Mouse (Mus musculus): ENCODE measurements at regions not wholly inside any gene's neighbourhood (a gene's known extent, or its start where the extent isn't known, plus 50 kb on each side); places are given as distances from the start of the nearest gene placed in this dataset.

DNA sequence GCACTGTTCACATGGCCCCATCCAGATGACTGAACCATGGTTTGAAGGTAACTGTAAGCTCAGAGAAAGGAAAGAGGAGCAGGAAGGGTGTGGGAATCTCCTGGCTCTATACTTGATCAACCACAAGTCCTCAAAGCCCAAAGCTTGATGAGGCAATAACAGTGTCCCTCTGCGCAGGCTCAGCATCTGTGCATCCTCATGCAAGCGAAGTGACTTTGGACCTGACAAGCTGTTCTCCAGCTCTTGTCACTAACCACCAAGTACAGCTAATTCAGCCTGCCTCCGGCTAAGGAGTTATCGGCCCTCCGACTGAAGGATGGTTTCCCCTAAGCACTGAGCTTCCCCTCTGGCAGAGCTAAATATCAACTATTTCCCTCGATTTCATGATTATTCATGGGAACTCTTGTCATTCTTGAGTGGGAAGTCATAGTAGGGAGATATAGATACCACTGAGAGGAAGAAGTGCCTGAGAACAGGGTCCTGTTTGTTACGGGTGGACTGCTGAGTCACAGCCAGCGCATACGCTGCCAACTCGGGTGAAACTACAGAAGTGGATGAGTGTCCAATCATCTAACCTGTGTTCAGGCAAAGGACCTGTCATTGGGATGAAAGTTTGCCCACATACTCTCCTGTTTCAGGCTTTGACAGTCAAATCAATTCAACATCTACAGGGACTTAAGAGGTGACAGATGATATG is 106.6 kb upstream of the Id2 start:
- ATAC-seq (ENCODE audit: low FRiP score, low read depth): no peak
- no peaks in the 10 kb centered on the region for H3K4me1 ChIP-seq
- no peaks in the 10 kb centered on the region for H3K9me3 ChIP-seq
- no peak overlapping the region for H3K4me2 ChIP-seq (replicated peaks)
- H3K9ac ChIP-seq: no peak overlapping the region
- WGBS: 93% methylated on average over 10 of the region's 10 CpGs
- H3K27me3 ChIP-seq: no peaks in the 10 kb centered on the region
- H3K36me3 ChIP-seq: no peaks in the 10 kb centered on the region
- no peak overlapping the region for H3K4me3 ChIP-seq
- H3K27ac ChIP-seq: no peak overlapping the region

DNA sequence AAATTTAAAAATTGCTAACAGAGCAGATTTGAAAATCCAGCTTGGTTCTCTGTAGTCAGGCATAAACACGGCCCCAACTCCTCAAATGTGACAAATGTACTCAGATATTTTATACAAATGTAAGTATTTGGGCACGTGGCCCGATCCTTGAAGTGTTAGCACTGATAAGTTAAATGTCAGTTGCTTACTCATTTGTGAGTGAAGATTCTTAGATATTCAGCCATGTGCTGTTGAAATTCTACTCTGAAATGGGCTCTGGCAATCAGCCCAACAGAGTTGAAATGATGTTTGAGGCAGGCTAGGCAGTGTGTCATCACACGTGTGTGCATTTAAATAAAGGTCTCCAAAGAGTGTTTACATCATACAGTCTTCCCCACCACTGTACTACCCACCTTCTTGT is 103.2 kb upstream of the Id2 start:
- Histone ChIP-seq H3K4me1 (0 out of 2 replicates have a peak, but pooled peaks cover 3% of the 10 kb centered on the region), H3K4me3 (no peak overlapping the region), H3K9ac (no peak overlapping the region), H3K27me3 (no peaks in the 10 kb centered on the region), H3K4me2 (replicated peaks) (no peak overlapping the region), H3K27ac (no peak overlapping the region), H3K36me3 (no peaks in the 10 kb centered on the region), H3K9me3 (no peaks in the 10 kb centered on the region)
- WGBS: 93% methylated on average over 4 of the region's 4 CpGs
- no peak for ATAC-seq (ENCODE audit: low FRiP score, low read depth)

DNA sequence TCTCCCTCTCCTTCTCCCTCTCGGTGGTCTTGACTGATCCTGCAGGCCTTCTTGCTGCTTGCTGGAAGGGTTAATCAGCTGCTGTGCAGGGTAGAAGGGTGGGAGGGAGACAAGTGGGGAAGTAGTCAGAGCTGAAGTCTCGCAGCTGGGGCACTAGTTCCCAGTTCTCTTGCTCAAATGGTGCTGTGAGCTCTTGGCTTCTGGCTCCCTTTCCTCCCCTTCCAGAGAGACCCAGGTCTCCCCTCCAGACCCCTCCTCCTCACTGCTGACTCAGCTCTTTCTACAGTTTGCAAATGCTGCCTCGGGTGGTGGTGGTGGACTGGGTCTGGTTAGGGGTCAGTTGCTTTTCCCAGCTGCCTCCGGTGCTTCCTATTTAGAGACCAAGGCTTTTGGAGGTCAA is 100.8 kb upstream of the Id2 start:
- no peak overlapping the region for H3K4me2 ChIP-seq (replicated peaks)
- no peak overlapping the region for H3K4me3 ChIP-seq
- WGBS: 17% methylated on average over 3 of the region's 4 CpGs
- 0 out of 2 replicates have a peak, but pooled peaks have one; percentile 28 for ATAC-seq (ENCODE audit: low FRiP score, low read depth)
- no peak overlapping the region for H3K27ac ChIP-seq
- H3K9me3 ChIP-seq: no peaks in the 10 kb centered on the region
- no peaks in the 10 kb centered on the region for H3K27me3 ChIP-seq
- H3K4me1 ChIP-seq: 0 out of 2 replicates have a peak, but pooled peaks cover 3% of the 10 kb centered on the region
- H3K36me3 ChIP-seq: no peaks in the 10 kb centered on the region
- no peak overlapping the region for H3K9ac ChIP-seq

DNA sequence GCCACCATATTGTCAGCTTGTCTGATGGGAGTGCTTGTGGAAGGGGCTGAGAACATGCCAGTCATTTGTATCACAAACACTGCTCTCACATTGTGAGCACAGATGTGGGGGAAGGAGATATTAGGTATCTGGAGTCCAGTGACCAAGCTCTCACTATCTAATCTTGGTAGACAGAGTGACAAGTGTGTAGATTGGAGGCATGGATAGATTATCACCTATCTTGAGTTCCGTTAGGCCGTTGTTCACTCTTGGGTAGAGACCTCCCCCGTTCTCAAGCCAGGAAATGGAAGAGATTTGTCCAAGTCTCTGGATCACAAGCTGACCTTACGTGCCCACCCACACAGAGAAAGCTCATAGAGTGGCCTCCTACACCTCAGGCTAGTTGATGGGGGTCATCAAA is 99.1 kb upstream of the Id2 start:
- 90% methylated on average over 4 of the region's 4 CpGs for WGBS
- Histone ChIP-seq H3K9me3 (no peaks in the 10 kb centered on the region), H3K4me2 (replicated peaks) (no peak overlapping the region), H3K4me1 (peaks cover 4% of the 10 kb centered on the region; the same call in 1 of the 2 replicates), H3K27ac (no peak overlapping the region), H3K4me3 (no peak overlapping the region), H3K27me3 (no peaks in the 10 kb centered on the region), H3K9ac (no peak overlapping the region), H3K36me3 (no peaks in the 10 kb centered on the region)
- ATAC-seq (ENCODE audit: low FRiP score, low read depth): no peak

DNA sequence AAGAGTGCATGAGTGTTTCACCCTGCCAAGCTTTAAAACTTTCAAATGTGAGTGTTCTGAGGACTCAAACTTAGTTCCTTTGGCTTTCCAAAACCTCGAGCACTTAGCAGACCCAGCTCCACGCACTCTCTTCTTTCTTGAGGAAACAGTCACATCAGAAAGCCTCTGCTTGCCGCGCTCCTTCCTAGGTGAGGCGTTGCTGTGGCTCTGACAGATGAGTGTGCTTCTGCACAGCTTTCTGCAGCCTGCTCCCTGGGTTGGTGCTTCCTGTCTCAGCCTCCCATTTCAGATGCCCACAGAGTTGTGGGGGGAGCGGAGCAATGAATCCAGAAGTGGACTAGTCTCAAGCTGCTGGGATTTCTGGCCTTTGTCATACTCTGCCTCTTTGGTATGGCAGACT is 95.3 kb upstream of the Id2 start:
- WGBS: 91% methylated on average over 6 of the region's 6 CpGs
- ATAC-seq (ENCODE audit: low FRiP score, low read depth): no peak
- peaks cover 26% of the 10 kb centered on the region for H3K4me1 ChIP-seq
- H3K9me3 ChIP-seq: no peaks in the 10 kb centered on the region
- H3K9ac ChIP-seq: no peak overlapping the region
- H3K4me2 ChIP-seq (replicated peaks): no peak overlapping the region
- H3K4me3 ChIP-seq: no peak overlapping the region
- no peaks in the 10 kb centered on the region for H3K27me3 ChIP-seq
- H3K36me3 ChIP-seq: no peaks in the 10 kb centered on the region
- H3K27ac ChIP-seq: no peak overlapping the region

DNA sequence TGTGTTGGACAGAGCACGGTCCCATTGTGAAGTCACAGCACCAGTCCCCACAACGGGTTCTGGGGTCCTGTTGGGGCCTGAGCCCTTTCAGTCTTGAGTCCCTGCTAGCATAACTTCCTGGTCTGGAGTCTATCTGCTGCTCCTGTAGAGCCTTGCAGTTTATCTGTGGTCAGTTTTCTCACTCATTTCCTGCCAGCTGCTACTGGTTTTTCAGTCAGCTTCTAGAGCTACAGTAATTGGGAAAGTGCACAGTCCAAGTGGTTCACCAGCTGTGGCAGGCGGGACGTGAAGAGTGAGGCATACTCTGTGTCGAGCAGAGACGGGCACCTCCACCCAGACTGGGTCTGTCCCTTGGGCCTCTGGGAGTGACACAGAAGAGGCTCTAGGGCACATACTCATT is 93.4 kb upstream of the Id2 start:
- Histone ChIP-seq H3K27ac (0 out of 2 replicates have a peak overlapping the region, but pooled peaks have one; percentile 15), H3K9ac (no peak overlapping the region), H3K9me3 (no peaks in the 10 kb centered on the region), H3K27me3 (no peaks in the 10 kb centered on the region), H3K4me3 (no peak overlapping the region), H3K4me1 (peaks cover 26% of the 10 kb centered on the region), H3K36me3 (no peaks in the 10 kb centered on the region), H3K4me2 (replicated peaks) (no peak overlapping the region)
- ATAC-seq (ENCODE audit: low FRiP score, low read depth): peak; percentile 48; the same call in 1 of the 2 replicates
- 40% methylated on average over 6 of the region's 6 CpGs for WGBS

DNA sequence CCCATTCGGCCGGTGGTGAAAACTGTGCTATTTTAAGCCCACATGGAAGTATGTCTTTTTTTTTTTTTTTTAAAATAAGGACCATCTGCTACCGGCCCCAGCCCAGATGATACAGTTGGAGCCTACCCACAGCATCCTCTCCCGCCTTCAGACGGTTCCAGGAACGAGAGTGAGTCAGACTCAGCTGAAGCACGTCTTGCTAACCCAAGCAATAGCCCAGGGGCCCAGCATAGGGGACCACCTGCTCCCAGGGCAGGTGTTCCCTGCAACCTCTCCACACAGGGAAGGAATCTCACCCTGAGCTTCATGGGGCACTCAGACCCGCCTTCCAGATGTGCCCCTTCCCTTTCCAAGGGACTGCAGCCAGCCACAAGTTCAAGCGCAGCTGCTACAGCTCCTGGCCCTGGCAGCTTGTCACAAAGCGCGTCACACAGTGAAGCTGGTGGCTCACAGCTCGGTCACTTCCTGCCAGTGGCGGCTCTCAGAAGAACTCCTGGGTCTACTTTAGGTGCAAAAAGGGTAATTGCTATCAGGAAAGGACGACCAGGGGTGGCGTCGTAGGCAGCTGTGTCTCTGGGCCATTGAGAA is 92.3 kb upstream of the Id2 start:
- ATAC-seq (ENCODE audit: low FRiP score, low read depth): no peak
- H3K4me3 ChIP-seq: no peak overlapping the region
- no peak overlapping the region for H3K9ac ChIP-seq
- peaks cover 26% of the 10 kb centered on the region for H3K4me1 ChIP-seq
- H3K27me3 ChIP-seq: no peaks in the 10 kb centered on the region
- no peak overlapping the region for H3K4me2 ChIP-seq (replicated peaks)
- 45% methylated on average over 16 of the region's 16 CpGs for WGBS
- H3K36me3 ChIP-seq: no peaks in the 10 kb centered on the region
- H3K9me3 ChIP-seq: no peaks in the 10 kb centered on the region
- no peak overlapping the region; the same call in 1 of the 2 replicates for H3K27ac ChIP-seq

DNA sequence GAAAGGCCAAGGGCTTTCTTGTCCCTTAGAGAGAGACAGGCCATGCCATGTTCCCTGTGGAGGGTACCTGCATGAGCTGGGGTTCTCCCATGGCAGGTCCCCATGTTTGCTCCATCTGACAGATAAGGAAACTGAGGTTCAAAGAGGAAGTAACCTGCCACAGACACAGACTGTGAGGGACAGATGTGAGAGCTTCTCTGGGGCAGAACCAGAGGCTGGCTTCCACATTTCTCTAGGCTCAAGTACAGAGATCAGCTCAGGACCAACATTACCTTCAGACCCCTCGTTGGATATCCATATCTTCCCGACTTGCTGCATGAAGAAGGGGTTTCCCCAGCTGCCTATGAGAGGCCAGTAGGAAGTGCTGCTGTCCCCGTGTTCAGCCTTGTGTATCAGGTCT is 91.6 kb upstream of the Id2 start:
- no peak for ATAC-seq (ENCODE audit: low FRiP score, low read depth)
- Histone ChIP-seq H3K36me3 (no peaks in the 10 kb centered on the region), H3K4me3 (no peak overlapping the region), H3K9me3 (no peaks in the 10 kb centered on the region), H3K4me1 (peaks cover 26% of the 10 kb centered on the region), H3K4me2 (replicated peaks) (no peak overlapping the region), H3K27me3 (no peaks in the 10 kb centered on the region), H3K27ac (no peak overlapping the region), H3K9ac (no peak overlapping the region)
- 74% methylated on average over 3 of the region's 3 CpGs for WGBS

DNA sequence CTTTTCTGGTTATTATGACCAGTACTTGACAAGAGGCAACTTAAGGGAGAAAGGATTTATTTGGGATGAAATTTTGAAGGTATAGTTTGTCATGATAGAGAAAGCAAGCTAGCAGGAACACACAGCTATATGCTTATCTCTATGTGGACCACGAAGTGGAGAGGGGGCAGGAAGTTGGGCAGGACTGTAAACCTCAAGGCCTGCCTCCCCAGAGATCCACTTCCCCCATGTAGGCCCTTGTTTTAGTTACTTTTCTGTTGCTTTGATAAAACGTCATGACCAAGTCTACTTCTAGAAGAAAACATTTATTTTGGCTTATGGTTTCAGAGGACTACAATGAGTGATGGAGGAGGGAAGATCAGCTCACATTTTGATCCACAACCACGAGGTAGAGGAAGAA is 90.3 kb upstream of the Id2 start:
- no peak for ATAC-seq (ENCODE audit: low FRiP score, low read depth)
- H3K27me3 ChIP-seq: no peaks in the 10 kb centered on the region
- no peaks in the 10 kb centered on the region for H3K36me3 ChIP-seq
- H3K4me2 ChIP-seq (replicated peaks): no peak overlapping the region
- H3K9ac ChIP-seq: no peak overlapping the region
- H3K27ac ChIP-seq: no peak overlapping the region
- no peak overlapping the region for H3K4me3 ChIP-seq
- H3K4me1 ChIP-seq: peaks cover 26% of the 10 kb centered on the region
- WGBS: 72% methylated on average over 3 of the region's 3 CpGs
- no peaks in the 10 kb centered on the region for H3K9me3 ChIP-seq

DNA sequence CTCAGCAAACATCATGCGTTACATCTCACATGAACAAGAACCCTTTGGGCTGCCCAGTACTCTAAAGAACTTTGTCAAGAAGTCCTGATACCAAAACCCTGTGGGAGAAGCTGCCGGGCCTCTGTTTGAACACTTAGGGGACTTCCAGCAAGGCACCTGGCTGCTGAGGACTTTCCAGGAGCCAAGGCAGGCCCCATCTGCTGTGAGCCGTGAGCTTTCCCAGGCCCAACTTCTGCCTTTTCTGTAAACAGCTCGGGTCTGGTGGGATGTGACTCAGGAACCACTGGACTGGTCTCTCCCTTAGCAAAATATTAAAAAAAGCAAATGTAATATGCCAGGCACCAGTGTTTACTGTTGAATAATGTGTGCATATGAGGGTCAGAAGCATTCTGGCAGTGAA is 85.7 kb upstream of the Id2 start:
- ATAC-seq (ENCODE audit: low FRiP score, low read depth): no peak
- Histone ChIP-seq H3K27ac (no peak overlapping the region), H3K4me1 (peaks cover 5% of the 10 kb centered on the region; the same call in 1 of the 2 replicates), H3K27me3 (no peaks in the 10 kb centered on the region), H3K9me3 (peaks cover 8% of the 10 kb centered on the region), H3K36me3 (no peaks in the 10 kb centered on the region), H3K4me3 (no peak overlapping the region), H3K9ac (no peak overlapping the region), H3K4me2 (replicated peaks) (no peak overlapping the region)
- WGBS: 80% methylated on average over 4 of the region's 4 CpGs

DNA sequence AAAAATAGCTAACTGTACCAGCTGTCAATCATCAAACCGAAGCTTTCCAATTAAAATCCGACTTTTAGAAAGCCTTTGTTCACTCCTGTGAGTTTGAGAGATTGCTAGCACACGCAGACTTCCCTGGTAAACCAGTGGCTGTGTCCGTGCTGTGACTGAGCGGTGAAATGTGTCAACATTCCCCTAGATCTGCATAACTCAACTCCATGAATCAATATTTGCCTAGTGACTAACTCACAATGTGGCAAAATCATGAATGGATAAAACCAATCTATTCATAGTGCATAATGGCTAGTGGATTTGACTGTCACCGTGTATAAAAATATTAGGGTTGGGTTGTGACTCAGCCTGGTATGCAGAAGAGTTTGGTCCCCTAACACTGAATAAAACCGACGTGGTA is 84.4 kb upstream of the Id2 start:
- H3K36me3 ChIP-seq: no peaks in the 10 kb centered on the region
- ATAC-seq (ENCODE audit: low FRiP score, low read depth): no peak
- no peak overlapping the region for H3K4me3 ChIP-seq
- H3K4me1 ChIP-seq: peaks cover 5% of the 10 kb centered on the region; the same call in 1 of the 2 replicates
- WGBS: 94% methylated on average over 8 of the region's 8 CpGs
- no peak overlapping the region for H3K4me2 ChIP-seq (replicated peaks)
- H3K9me3 ChIP-seq: peaks cover 8% of the 10 kb centered on the region
- no peaks in the 10 kb centered on the region for H3K27me3 ChIP-seq
- H3K27ac ChIP-seq: no peak overlapping the region
- H3K9ac ChIP-seq: no peak overlapping the region

DNA sequence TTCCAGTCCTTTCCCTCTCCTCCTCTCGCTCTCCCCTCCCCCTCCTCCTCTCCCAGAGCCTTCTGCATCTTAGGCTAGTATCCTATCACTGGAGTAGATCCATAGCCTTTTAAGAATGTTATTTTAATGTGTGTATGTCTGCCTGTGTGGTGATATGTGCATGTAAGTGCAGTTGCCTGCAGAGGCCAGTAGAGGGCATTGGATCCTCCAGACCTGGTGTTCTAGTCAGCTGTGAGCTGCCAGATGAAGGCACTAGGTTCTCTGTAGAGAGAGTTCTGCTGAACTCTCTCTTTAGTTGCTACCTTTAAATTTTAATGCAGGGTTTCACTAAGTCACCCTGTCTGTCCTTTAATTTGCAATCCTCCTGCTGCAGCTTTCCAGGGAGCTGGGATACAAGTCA is 83.9 kb upstream of the Id2 start:
- Histone ChIP-seq H3K4me3 (no peak overlapping the region), H3K4me1 (peaks cover 5% of the 10 kb centered on the region; the same call in 1 of the 2 replicates), H3K9ac (no peak overlapping the region), H3K36me3 (no peaks in the 10 kb centered on the region), H3K27me3 (no peaks in the 10 kb centered on the region), H3K9me3 (peaks cover 8% of the 10 kb centered on the region), H3K4me2 (replicated peaks) (no peak overlapping the region), H3K27ac (no peak overlapping the region)
- ATAC-seq (ENCODE audit: low FRiP score, low read depth): no peak
- WGBS: 83% methylated on average over 1 of the region's 1 CpGs

DNA sequence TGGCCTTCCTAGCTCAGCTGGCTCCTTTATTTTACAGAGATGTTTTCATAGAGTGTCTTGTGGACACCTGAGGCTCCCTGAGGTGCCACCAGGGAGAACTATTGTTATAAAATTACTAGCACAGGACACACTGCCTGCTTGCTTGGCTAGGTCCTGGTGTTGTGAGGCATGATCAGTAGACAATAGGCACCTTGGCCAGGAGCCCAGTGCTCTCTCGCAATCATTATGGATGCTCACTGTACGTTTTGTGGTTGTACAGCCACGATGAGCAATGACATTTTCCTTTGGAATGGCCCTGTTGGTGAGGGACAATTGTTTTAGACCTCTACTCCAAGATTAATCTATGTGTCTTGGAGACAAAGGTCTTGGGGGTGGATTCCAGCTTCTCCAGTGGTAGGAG is 83.3 kb upstream of the Id2 start:
- H3K9ac ChIP-seq: no peak overlapping the region
- no peak overlapping the region for H3K4me2 ChIP-seq (replicated peaks)
- peaks cover 8% of the 10 kb centered on the region for H3K9me3 ChIP-seq
- H3K36me3 ChIP-seq: no peaks in the 10 kb centered on the region
- no peak overlapping the region for H3K4me3 ChIP-seq
- no peaks in the 10 kb centered on the region for H3K27me3 ChIP-seq
- ATAC-seq (ENCODE audit: low FRiP score, low read depth): no peak
- H3K4me1 ChIP-seq: peaks cover 5% of the 10 kb centered on the region; the same call in 1 of the 2 replicates
- 89% methylated on average over 3 of the region's 3 CpGs for whole genome bisulfite sequencing
- H3K27ac ChIP-seq: no peak overlapping the region
